Mouse (Mus musculus) 3T3-L1 (cell line): ENCODE results near the gene Dnah14.

Experiments used
- DNase-seq: peaks from one replicate; pipeline ENCODE4 v3.0.0-alpha.2; 2015; ENCODE audit warnings: low read depth, low spot score

The Dnah14 gene

GRCm38 (mm10) chr1:181576322-181576721 is at the start of gene Dnah14:
Gene Dnah14 (plus strand): TSS chr1:181576559.
- no peak for DNase-seq

DNA sequence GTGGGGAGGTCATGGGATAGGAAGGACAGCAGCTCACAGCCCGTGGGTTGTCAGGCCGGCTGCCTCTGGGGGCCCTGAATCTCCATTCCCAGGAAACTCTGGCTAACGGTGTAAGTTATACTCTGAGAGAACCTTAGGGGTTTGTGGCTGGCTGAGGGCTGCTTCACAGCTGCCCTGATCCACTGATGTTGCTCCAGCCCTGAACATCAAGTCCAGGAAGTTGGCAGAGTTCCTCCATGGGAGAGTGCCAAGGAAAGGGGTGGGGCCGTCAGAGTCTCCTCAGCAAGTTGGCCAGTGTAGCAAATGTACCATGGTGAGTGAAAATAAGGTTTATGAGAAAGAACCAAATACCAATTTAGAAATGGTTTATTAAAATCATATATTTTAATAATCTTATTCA is 47.0 kb upstream of the Dnah14 start:
- DNase-seq, result peak; percentile 95

GRCm38 (mm10) chr1:181535165-181535873 is 41.0 kb upstream of the Dnah14 start:
- peak; percentile 85 for DNase-seq

DNA sequence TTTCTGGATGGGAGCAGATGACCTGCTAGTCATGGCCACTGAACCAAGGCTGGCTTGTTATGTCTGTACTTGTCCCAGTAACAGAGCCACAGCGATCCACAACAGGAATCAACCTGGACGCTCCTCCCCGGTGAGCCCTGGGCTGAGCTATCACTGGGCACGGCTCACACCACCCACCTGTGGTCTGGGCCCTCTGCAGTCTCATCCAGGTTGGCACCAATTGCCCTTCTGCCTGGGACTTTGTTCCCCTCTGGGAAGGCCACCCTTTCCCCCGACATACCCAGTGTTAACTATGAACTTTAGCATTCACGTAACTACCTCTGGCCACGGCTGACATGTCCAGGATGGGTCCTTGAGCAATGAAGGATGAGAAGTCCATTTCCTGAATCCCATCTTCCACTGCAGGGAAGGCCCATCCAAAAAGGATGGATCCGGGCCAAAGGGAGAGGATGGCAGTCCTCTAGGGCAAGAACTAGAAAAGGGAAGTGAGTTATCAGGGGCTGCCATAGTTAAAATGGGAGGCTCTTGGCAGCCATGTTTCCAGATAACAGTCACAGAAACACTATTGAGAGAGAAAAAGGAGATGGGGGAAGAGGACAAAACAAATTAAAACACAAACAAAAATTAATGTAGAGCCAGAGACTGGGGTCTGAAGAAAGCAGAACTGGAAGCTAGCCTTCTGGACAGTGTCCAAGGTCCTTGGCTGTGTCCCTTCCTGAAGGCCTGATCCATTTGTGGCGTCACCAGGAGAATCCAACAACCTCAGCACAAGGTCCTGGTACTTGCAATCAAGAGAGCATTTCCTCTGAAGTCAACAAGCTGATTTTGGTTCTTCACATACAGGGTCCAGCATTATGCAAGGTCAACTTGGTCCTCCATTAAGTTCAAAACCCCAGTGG is 38.5 kb upstream of the Dnah14 start:
- no peak for DNase-seq

DNA sequence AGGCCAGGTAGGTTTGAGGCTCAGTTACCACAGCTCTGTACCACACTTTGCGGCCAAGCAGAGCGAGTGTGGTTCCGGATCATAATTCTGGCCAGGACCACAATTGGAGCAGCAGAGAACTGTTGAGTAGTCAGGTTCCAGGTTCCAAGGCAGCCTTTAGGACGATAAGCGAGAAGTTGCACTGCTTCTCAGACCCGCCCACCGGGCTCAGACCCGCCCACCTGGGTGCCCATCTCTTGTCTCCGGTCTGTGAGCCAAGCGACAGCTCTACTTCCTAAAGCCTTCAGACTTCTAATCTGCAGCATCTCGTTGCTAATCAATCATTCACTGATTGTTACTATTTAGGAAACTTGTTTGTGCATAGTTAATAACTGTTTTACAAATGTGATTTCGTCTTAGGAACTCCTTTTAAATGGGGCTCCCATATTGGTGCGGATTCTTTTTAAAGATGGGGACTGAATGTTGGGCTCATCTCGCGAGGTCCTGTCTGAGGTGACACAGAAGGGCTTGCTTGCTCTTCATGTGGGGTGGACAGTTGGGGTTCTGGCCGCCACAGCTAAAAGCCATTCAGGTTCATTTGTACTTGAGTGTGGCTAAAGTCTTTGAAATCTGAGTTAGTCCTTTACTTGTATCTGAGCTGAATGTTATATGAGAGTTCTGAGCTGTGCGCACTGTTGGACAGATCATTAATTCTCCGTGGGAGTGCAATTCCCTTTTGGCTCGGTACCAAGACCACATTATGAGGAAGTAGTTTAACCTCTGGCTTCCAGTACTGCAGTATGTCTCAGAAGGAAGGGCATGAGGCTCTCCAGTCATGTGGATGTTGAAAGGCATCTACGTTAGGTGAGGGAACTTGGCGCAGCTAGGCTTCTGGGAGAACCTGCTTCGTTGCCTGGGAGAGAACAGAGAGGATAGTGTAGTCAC is 36.3 kb upstream of the Dnah14 start:
- peak; percentile 62 for DNase-seq

DNA sequence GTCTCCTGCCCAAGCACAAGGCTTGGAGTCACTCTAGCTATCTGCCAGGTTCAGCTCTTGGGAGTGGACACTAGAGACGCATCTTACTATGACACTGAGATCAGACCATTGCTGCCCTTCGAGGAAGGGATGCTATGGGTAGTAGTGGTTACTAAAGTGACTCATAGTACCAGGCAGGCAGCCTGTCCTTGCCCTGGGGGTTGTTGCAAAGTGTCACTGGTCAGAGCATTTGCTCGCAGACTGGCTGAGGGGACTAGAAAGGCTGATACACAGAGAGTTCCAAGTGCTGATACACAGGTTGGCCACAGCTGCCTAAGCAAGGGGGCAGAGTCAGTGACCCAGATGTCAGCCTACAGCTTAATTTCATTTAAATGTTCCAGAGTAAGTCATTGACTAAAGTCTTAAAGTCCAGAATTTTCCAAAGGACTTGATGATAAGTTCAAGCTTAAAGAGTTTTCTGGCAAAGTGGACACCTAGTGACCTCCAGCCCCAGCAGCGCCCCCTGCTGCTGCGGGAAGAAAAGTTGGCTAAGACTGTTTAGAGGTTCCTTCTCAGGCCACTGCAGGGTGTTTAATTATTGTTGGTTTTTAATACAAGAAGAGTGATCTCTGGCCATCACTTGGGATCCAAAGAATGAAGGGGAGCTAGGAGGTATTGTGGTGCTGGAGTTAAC is 32.5 kb upstream of the Dnah14 start:
- peak; percentile 74 for DNase-seq

- peak; percentile 91 for DNase-seq
Observed at GRCm38 (mm10) chr1:181545044-181545772, 31.2 kb upstream of the Dnah14 start.

DNA sequence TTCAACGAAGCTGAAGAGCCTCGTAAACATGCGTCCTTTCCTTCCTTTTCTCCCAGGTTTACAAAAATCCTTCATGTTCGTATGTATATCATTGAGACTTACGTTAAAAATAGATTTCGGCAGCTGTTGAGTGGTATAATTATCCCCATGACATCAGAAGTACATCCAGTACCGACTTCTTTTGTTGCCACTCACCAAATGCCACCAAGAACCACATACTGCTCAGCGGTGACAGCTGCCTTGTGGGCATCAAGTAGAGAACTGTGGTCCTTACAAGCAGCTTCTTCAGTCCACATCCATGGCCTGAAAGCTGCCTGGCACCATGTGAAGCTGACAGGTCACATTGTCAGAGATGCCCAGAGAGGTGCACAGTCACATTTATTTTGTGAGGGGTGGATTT is 26.4 kb upstream of the Dnah14 start:
- DNase-seq, result no peak

- DNase-seq, result peak; percentile 20
Observed at GRCm38 (mm10) chr1:181550826-181551225, 25.5 kb upstream of the Dnah14 start.

DNA sequence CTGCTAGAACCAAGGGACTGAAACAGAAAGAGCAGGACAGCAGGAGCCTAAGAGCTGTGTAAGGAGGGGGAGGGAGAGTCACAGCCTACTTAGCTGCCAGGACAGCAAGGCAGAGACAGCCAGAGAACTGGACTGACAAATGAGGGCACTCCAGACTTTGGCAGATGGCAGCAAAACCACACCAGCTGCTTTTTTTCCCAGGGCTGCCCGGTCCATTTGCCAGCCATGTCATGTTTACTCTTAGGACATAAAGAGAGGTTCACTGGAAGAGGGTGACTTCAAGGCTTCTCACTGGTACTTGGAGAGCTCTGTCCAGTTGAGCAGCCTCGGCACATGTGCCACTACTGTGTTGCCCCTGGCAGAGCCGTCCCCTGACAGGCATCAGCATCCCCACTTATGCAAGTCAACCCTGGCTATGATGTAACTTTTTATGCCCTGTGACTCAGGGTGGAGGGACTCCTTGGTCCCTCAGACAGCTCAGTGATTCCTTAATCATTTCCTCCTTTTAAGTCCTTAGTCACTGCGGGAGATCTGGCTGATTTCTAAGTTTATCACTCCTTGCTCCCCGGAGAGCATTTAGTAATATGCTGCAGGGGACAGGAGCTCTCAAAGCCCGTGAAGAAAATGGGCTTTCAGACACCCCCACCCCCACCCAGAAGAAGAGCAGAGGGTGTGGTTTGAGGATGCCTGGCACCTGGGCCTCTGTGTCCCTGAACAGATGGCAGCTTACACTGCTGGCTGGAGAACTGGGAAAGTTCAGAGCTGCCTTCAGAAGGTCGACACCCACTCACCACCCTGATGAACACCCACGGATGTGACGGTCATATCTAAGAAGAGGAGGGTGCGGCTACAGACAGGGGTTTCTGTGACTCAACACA is 23.6 kb upstream of the Dnah14 start:
- DNase-seq, result peak; percentile 82

DNA sequence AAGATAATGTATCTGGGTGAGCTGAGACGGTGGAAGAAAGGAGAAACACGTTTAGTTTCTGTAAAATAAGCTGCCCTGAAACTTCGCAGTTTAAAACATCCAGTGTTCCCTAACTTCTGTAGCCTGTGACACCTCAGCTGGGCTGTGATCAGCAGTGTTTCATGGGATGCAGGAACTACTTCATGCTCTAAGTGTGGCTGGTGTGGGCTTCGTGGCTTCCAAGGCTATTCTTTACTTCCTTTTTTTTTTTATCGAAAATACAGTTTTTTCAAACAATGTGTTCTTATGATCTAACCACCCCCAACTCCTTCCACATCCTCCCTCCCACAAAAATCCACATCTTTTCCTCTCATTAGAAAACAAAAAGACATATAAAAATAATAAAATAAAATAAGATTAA is 20.9 kb upstream of the Dnah14 start:
- DNase-seq, result no peak

DNA sequence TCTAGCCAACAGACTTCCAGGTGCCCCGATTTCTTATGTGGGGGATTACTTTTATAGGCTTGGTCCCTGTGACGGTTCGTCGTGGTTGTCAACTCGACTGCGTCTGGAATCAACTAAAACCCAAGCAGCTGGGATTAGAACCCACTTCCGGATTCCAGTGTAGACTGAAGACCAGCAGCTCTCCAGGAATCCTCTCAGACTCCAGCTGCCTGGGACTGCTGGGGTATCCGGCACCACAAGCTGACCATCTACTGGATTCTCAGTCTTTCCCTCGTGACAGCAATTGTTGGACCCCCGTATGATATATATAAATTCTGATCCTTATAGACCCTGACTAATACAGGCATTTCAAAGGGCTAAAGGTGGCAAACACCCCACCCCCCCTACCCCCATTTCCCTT is 16.7 kb upstream of the Dnah14 start:
- DNase-seq, result no peak

GRCm38 (mm10) chr1:181560325-181560724 is 16.0 kb upstream of the Dnah14 start:
- no peak for DNase-seq

- DNase-seq, result no peak
Observed at GRCm38 (mm10) chr1:181560896-181561767, 15.2 kb upstream of the Dnah14 start.

DNA sequence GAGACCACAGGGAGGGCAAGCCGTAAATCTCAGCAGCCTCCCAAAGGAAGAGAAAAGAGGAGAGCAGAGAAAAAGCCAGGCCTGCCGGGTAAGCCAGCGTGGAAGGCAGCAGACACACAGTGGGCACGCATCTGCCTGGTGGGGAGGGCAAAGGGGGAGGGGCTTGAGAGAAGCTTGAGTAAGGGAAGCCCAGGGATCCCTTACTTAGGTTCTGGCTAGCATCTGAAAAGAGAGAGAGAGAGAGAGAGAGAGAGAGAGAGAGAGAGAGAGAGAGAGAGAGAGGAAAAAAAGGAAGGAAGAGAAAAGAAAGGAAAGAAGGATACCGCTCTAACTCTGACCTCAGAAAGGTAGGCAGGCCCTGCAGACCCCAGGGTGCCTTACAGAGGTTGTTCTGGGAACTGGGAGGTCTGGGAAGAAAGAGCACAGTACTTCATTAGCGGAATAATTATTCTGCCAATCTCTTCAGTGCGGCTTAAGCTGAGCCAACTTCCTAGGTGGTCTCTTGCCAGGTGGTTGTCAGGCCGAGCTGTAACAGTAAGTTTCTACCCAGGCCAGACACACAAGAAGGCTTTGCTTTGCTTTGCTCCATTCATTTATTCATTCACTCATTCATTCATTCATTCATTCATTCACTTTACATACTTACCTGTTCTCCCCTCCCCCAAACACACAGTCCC is 14.5 kb upstream of the Dnah14 start:
- no peak for DNase-seq

DNA sequence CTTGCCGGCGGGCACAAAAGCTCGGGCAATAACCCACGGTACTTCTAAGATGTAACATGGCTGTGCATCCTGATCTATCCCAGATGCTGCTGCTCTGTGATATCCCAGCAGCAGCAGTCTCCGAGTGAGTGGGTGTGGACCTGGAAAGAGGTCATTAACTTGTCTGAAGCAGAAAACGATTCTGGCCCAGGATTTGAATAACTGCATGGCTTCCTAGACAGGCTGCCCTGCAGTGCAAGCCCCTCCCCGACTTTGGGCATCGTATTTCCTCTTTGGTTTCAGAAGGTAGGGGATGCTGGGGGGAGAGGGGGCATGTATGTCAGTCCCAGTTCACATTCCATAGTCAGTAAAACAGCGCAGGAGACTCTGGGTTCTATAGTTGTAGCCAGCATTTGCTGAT is 6.9 kb upstream of the Dnah14 start:
- no peak for DNase-seq

- DNase-seq, result no peak
Observed at GRCm38 (mm10) chr1:181583152-181583551, 6.8 kb downstream of the Dnah14 start.

- no peak for DNase-seq
Observed at GRCm38 (mm10) chr1:181589116-181589515, 12.8 kb downstream of the Dnah14 start.
